ENCODE assay signal across 23 mouse cellular contexts in genomic region chr2:4169726-4170125, GRCm38 (mm10).
DNase-seq lines count a peak whose midpoint lies in the region; ATAC-seq lines count a peak whose summit lies in the region.
"Had no signal": no experiment of that assay in that cellular context is flagged by ENCODE, and none has a peak within 500 bp of the region (broad histone marks: within the 10 kb centered on the region; RNA-seq: fewer than 3 reads in every experiment).

No protein-coding gene starts in this region.

- no peaks in the 10 kb centered on the region; the same call in 1 of the 2 replicates for H3K36me3 ChIP-seq in limb, embryonic 12.5 days
- H3K36me3 ChIP-seq in limb, embryonic 10.5 days: 0 out of 2 replicates have a peak, but pooled peaks cover 4% of the 10 kb centered on the region
- 0 out of 2 replicates have a peak, but pooled peaks cover 3% of the 10 kb centered on the region for H3K36me3 ChIP-seq in forebrain, embryonic 16.5 days (ENCODE audit: control insufficient read depth, insufficient read depth)
- no peaks in the 10 kb centered on the region for H3K36me3 ChIP-seq in hindbrain, embryonic 16.5 days (ENCODE audit: control insufficient read depth, insufficient read depth, low read length)
- no peaks in the 10 kb centered on the region for H3K36me3 ChIP-seq in neural tube, embryonic 14.5 days (ENCODE audit: control insufficient read depth, insufficient read depth, low read length)
- H3K36me3 ChIP-seq: kidney, embryonic 15.5 days had no signal

- H3K4me2 ChIP-seq in limb, embryonic 12.5 days: no peak overlapping the region
- 0 out of 2 replicates have a peak overlapping the region, but pooled peaks have one; percentile 2 for H3K4me2 ChIP-seq in forebrain, embryonic 16.5 days (ENCODE audit: low read length)
- peak overlapping the region; percentile 38 for H3K4me2 ChIP-seq in hindbrain, embryonic 16.5 days (ENCODE audit: low read length)
- H3K4me2 ChIP-seq in neural tube, embryonic 14.5 days (ENCODE audit: low read depth, low read length): no peak overlapping the region
- H3K4me2 ChIP-seq: embryonic facial prominence, embryonic 13.5 days; kidney, embryonic 15.5 days had no signal

- H3K9me3 ChIP-seq in limb, embryonic 12.5 days: 0 out of 2 replicates have a peak, but pooled peaks cover 3% of the 10 kb centered on the region
- no peaks in the 10 kb centered on the region for H3K9me3 ChIP-seq in limb, embryonic 10.5 days (replicated peaks)
- H3K9me3 ChIP-seq in forebrain, embryonic 16.5 days (ENCODE audit: control insufficient read depth, low read length): no peaks in the 10 kb centered on the region
- no peaks in the 10 kb centered on the region for H3K9me3 ChIP-seq in hindbrain, embryonic 16.5 days (ENCODE audit: control insufficient read depth, low read length)
- H3K9me3 ChIP-seq in neural tube, embryonic 14.5 days (ENCODE audit: control insufficient read depth, low read length): no peaks in the 10 kb centered on the region
- H3K9me3 ChIP-seq: embryonic facial prominence, embryonic 13.5 days; kidney, embryonic 15.5 days had no signal

- 0 out of 2 replicates have a peak overlapping the region, but pooled peaks have one; percentile 3 for H3K27ac ChIP-seq in limb, embryonic 12.5 days
- no peak overlapping the region for H3K27ac ChIP-seq in limb, embryonic 10.5 days
- H3K27ac ChIP-seq in forebrain, embryonic 16.5 days (ENCODE audit: low read length): peak overlapping the region; percentile 65
- H3K27ac ChIP-seq in hindbrain, embryonic 16.5 days (ENCODE audit: low read depth, low read length): peak overlapping the region; percentile 74
- H3K27ac ChIP-seq in neural tube, embryonic 14.5 days (ENCODE audit: low read depth, low read length): peak overlapping the region; percentile 75
- H3K27ac ChIP-seq: embryonic facial prominence, embryonic 13.5 days; heart, adult 2 months; kidney, embryonic 15.5 days had no signal

- DNase-seq in limb, embryonic 10.5 days (ENCODE audit: low spot score): no peak
- DNase-seq in urinary bladder, postnatal 14 days (ENCODE audit: low spot score): no peak
- DNase-seq in right cerebral cortex, postnatal 14 days: no peak
- DNase-seq: adrenal gland, postnatal 14 days; cerebellum, adult 11 months; cerebellum, postnatal 14 days; gastrocnemius, postnatal 14 days; heart, adult 2 months; kidney, postnatal 4 days; lung, adult 18-20 months; lung, postnatal 14 days; thymus, postnatal 14 days had no signal

- ATAC-seq in limb, embryonic 12.5 days (ENCODE audit: insufficient number of reproducible peaks, insufficient read depth, low FRiP score, low TSS enrichment, low read depth): no peak
- peak; percentile 91 for ATAC-seq in forebrain, embryonic 16.5 days
- peak; percentile 91 for ATAC-seq in hindbrain, embryonic 16.5 days
- peak; percentile 89 for ATAC-seq in neural tube, embryonic 14.5 days (ENCODE audit: low read depth)
- ATAC-seq: activated CD4-positive, CD25-positive, alpha-beta regulatory T cell, adult 4 months; intestine, postnatal 0 days; Patski had no signal

- peaks cover 5% of the 10 kb centered on the region; the same call in 1 of the 2 replicates for H3K4me1 ChIP-seq in limb, embryonic 12.5 days (replicated peaks)
- H3K4me1 ChIP-seq in limb, embryonic 10.5 days: peaks cover 13% of the 10 kb centered on the region
- peaks cover 14% of the 10 kb centered on the region for H3K4me1 ChIP-seq in forebrain, embryonic 16.5 days (replicated peaks; ENCODE audit: control insufficient read depth, insufficient read depth, low read length)
- peaks cover 20% of the 10 kb centered on the region for H3K4me1 ChIP-seq in hindbrain, embryonic 16.5 days (ENCODE audit: control insufficient read depth, insufficient read depth, low read depth, low read length)
- H3K4me1 ChIP-seq in neural tube, embryonic 14.5 days (ENCODE audit: control insufficient read depth, insufficient read depth, low read length): peaks cover 16% of the 10 kb centered on the region
- H3K4me1 ChIP-seq: megakaryocyte, embryonic 14.5 days had no signal

- H3K4me3 ChIP-seq in limb, embryonic 12.5 days (replicated peaks): no peak overlapping the region
- H3K4me3 ChIP-seq in limb, embryonic 10.5 days: no peak overlapping the region
- H3K4me3 ChIP-seq in forebrain, embryonic 16.5 days (replicated peaks; ENCODE audit: low read length): no peak overlapping the region
- no peak overlapping the region for H3K4me3 ChIP-seq in hindbrain, embryonic 16.5 days (ENCODE audit: low read length)
- H3K4me3 ChIP-seq in neural tube, embryonic 14.5 days (ENCODE audit: low read depth, low read length): no peak overlapping the region
- H3K4me3 ChIP-seq: embryonic facial prominence, embryonic 13.5 days; heart, adult 2 months; kidney, embryonic 15.5 days; megakaryocyte, embryonic 14.5 days; myocyte had no signal

- WGBS in limb, embryonic 12.5 days: 84% methylated on average over 10 of the region's 10 CpGs
- WGBS in limb, embryonic 10.5 days: 89% methylated on average over 10 of the region's 10 CpGs
- 33% methylated on average over 10 of the region's 10 CpGs for WGBS in forebrain, embryonic 16.5 days
- WGBS in hindbrain, embryonic 16.5 days: 30% methylated on average over 10 of the region's 10 CpGs
- 45% methylated on average over 10 of the region's 10 CpGs for WGBS in neural tube, embryonic 14.5 days

- H3K27me3 ChIP-seq in limb, embryonic 12.5 days: no peaks in the 10 kb centered on the region
- H3K27me3 ChIP-seq in limb, embryonic 10.5 days (ENCODE audit: low read depth, poor library complexity, severe bottlenecking): no peaks in the 10 kb centered on the region
- H3K27me3 ChIP-seq in forebrain, embryonic 16.5 days (replicated peaks; ENCODE audit: control insufficient read depth, insufficient read depth, low read length): no peaks in the 10 kb centered on the region
- no peaks in the 10 kb centered on the region for H3K27me3 ChIP-seq in hindbrain, embryonic 16.5 days (replicated peaks; ENCODE audit: control insufficient read depth, insufficient read depth, low read length)
- H3K27me3 ChIP-seq in neural tube, embryonic 14.5 days (ENCODE audit: control insufficient read depth, insufficient read depth, low read length): no peaks in the 10 kb centered on the region
- H3K27me3 ChIP-seq: embryonic facial prominence, embryonic 13.5 days; kidney, embryonic 15.5 days; megakaryocyte, embryonic 14.5 days had no signal

- no peak overlapping the region for H3K9ac ChIP-seq in limb, embryonic 12.5 days (replicated peaks)
- no peak overlapping the region for H3K9ac ChIP-seq in forebrain, embryonic 16.5 days (replicated peaks; ENCODE audit: low read depth, low read length)
- H3K9ac ChIP-seq in hindbrain, embryonic 16.5 days (ENCODE audit: low read depth, low read length): 0 out of 2 replicates have a peak overlapping the region, but pooled peaks have one; percentile 10
- H3K9ac ChIP-seq in neural tube, embryonic 14.5 days (replicated peaks; ENCODE audit: low read depth, low read length): no peak overlapping the region
- H3K9ac ChIP-seq: embryonic facial prominence, embryonic 13.5 days; kidney, embryonic 15.5 days had no signal

Comparison
In these comparisons a context has a peak if more than half of its experiments do, and no peak if none do; other contexts are left out.
1. H3K4me2 ChIP-seq: peak in forebrain, embryonic 16.5 days (single experiment) and hindbrain, embryonic 16.5 days (single experiment); none in limb, embryonic 12.5 days (single experiment) and neural tube, embryonic 14.5 days (single experiment).